Mouse (Mus musculus) embryonic facial prominence, embryonic 14.5 days (tissue): ENCODE data around the gene Tspan10. TPM values are rescaled to one million over a fixed set of nuclear protein-coding genes. Genes with fewer than 3 reads are reported as not detected.

ENCODE experiments used
- ATAC-seq: fragments of 200-750 bp; cut with Nextera tagmentation; 2 replicates; pipeline ENCODE4 v1.8.0; 2017; ENCODE audit warnings: low read depth, moderate number of reproducible peaks, moderate TSS enrichment
- DNase-seq: peaks from one replicate; pipeline ENCODE4 v3.0.0-alpha.2; 2015; ENCODE audit warnings: low spot score
- H3K27ac ChIP-seq: fragments of 300-500 bp; sonication (generic); replicated peaks from 2 replicates; pipeline ENCODE4 v1.5.1; 2014; ENCODE audit warnings: low read depth, mild to moderate bottlenecking, low read length, moderate library complexity
- H3K27me3 ChIP-seq: fragments of 300-500 bp; sonication (generic); replicated peaks from 2 replicates; pipeline ENCODE4 v1.6.1; 2014; ENCODE audit warnings: low read length; ENCODE audit not compliant: control insufficient read depth, insufficient read depth
- H3K36me3 ChIP-seq: fragments of 300-500 bp; sonication (generic); 2 replicates; pipeline ENCODE4 v1.6.1; 2014; ENCODE audit warnings: low read length, mixed read lengths; ENCODE audit not compliant: control insufficient read depth, insufficient read depth
- H3K4me1 ChIP-seq: fragments of 300-500 bp; sonication (generic); 2 replicates; pipeline ENCODE4 v1.6.1; 2014; ENCODE audit warnings: antibody characterized with exemption, low read length; ENCODE audit not compliant: control insufficient read depth, insufficient read depth
- H3K4me2 ChIP-seq: fragments of 300-500 bp; sonication (generic); 2 replicates; pipeline ENCODE4 v1.6.1; 2014; ENCODE audit warnings: low read depth, mild to moderate bottlenecking, low read length, moderate library complexity, mixed read lengths
- H3K4me3 ChIP-seq: fragments of 300-500 bp; sonication (generic); 2 replicates; pipeline ENCODE4 v1.5.1; 2014; ENCODE audit warnings: low read depth, mild to moderate bottlenecking, low read length
- H3K9ac ChIP-seq: fragments of 300-500 bp; sonication (generic); 2 replicates; pipeline ENCODE4 v1.6.1; 2014; ENCODE audit warnings: low read depth, mild to moderate bottlenecking, low read length, moderate library complexity, mixed read lengths
- H3K9me3 ChIP-seq: fragments of 300-500 bp; sonication (generic); 2 replicates; pipeline ENCODE4 v1.6.1; 2016; ENCODE audit warnings: low read length; ENCODE audit not compliant: control insufficient read depth
- WGBS: fragments of 180-500 bp; shearing (Covaris S2); extraction: QIAGEN DNeasy Blood & Tissue Kit; methylation state at CpG from one replicate; pipeline ENCODE4 v1.1.7; 2014; 5-methylcytosine and 5-hydroxymethylcytosine counted together
- polyA plus RNA-seq: library from polyadenylated mRNA; unstranded; fragments of >200 nt; fragmentation: Nextera tagmentation; extraction: Ambion mirVana; gene quantifications from 2 replicates; pipeline ENCODE4 v1.2.1, GENCODE M21; 2014

The Tspan10 gene
- polyA plus RNA-seq, 1 experiment from 2014 or later = 0.63 TPM

- H3K36me3 ChIP-seq = peaks cover 78% of the 10 kb centered on the region
- peak within 1 kb of the TSS; percentile 88 for H3K27ac ChIP-seq
- peak within 1 kb of the TSS; percentile 83 for H3K4me3 ChIP-seq
- DNase-seq (peak; percentile 98), ATAC-seq (peak; percentile 97)
- H3K4me1 ChIP-seq = peaks cover 8% of the 10 kb centered on the region
- no peaks in the 10 kb centered on the region for H3K9me3 ChIP-seq
- no peaks in the 10 kb centered on the region for H3K27me3 ChIP-seq
- H3K9ac ChIP-seq = peak within 1 kb of the TSS; percentile 83
- peak within 1 kb of the TSS; percentile 69 for H3K4me2 ChIP-seq
- WGBS = 0% methylated on average over 42 of the region's 60 CpGs
Measured at GRCm38 (mm10) chr11:120484265-120484981, 42.0 kb downstream of the Tspan10 start, which contains the start of gene Mrpl12. Gene Mrpl12 (plus strand): TSS chr11:120484613.

GRCm38 (mm10) chr11:120485251-120485650 is 42.8 kb downstream of the Tspan10 start:
- Histone ChIP-seq H3K9me3 (no peaks in the 10 kb centered on the region), H3K27ac (peak overlapping the region; percentile 88; the same call in 1 of the 2 replicates)
- WGBS = 8% methylated on average over 10 of the region's 10 CpGs

GRCm38 (mm10) chr11:120488516-120488915 is 46.1 kb downstream of the Tspan10 start:
- H3K4me3 ChIP-seq = no peak overlapping the region
- no peaks in the 10 kb centered on the region for H3K9me3 ChIP-seq
- H3K27me3 ChIP-seq = no peaks in the 10 kb centered on the region
- peaks cover 43% of the 10 kb centered on the region for H3K36me3 ChIP-seq
- no peak overlapping the region for H3K4me2 ChIP-seq
- H3K9ac ChIP-seq = no peak overlapping the region
- peaks cover 32% of the 10 kb centered on the region for H3K4me1 ChIP-seq
- 74% methylated on average over 4 of the region's 4 CpGs for WGBS
- no peak overlapping the region for H3K27ac ChIP-seq
- no peak for DNase-seq
- no peak for ATAC-seq

More at GRCm38 (mm10) chr11:120485251-120485650, 42.8 kb downstream of the Tspan10 start:
- Histone ChIP-seq H3K4me2 (peak overlapping the region; percentile 69), H3K4me3 (peak overlapping the region; percentile 83), H3K4me1 (peaks cover 12% of the 10 kb centered on the region), H3K36me3 (peaks cover 75% of the 10 kb centered on the region), H3K27me3 (no peaks in the 10 kb centered on the region), H3K9ac (peak overlapping the region; percentile 83)
- no peak for DNase-seq
- no peak for ATAC-seq

DNA sequence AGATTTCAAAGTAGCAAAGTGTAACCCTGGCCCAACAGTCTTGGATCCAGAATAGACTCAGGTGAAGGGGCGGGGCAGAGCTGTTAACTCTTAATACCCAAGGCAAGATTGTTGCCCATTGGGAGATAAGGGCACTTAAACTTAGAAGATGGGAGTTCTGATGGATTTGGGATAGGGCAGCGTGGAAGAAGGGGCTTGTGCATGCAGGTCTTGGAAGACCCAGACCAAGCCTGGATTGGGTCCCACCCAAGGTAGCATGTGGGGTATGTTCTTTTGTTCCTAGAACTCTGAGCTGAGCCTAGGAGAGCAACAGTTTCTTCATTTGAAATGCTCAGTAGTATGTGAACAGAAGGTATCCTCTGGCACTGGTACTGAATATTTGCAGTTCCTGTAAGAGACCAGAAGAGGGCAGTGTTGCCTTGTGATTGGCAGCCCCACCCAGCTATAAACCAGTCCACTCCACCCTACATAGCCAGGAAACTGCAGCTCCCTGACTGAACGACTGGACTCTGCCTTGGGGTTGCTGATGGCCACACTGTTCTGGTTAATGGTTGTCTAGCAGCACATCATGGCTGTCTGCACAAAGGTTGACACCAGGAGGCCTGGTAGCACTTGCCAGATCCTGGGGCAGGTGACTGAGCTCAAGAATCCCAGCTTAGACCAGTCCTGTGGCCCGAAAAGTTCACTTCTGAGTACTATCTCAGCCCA is 46.8 kb downstream of the Tspan10 start:
- Histone ChIP-seq H3K27me3 (no peaks in the 10 kb centered on the region), H3K4me2 (no peak overlapping the region), H3K4me3 (no peak overlapping the region), H3K27ac (no peak overlapping the region; the same call in 1 of the 2 replicates), H3K9me3 (no peaks in the 10 kb centered on the region), H3K36me3 (peaks cover 44% of the 10 kb centered on the region), H3K4me1 (peaks cover 32% of the 10 kb centered on the region), H3K9ac (peak overlapping the region; percentile 30; the same call in 1 of the 2 replicates)
- WGBS = 58% methylated on average over 4 of the region's 4 CpGs
- peak; percentile 16 for ATAC-seq
- peak; percentile 87 for DNase-seq

- peak overlapping the region; percentile 86; the same call in 1 of the 2 replicates for H3K9ac ChIP-seq
- peak overlapping the region; percentile 86; the same call in 1 of the 2 replicates for H3K27ac ChIP-seq
Measured at GRCm38 (mm10) chr11:120490291-120491046, 48.0 kb downstream of the Tspan10 start.

GRCm38 (mm10) chr11:120491317-120492023 is 49.0 kb downstream of the Tspan10 start, which contains the start of gene Slc25a10:
Gene Slc25a10 (plus strand): TSS chr11:120491840.
- H3K27me3 ChIP-seq = no peaks in the 10 kb centered on the region
- peaks cover 58% of the 10 kb centered on the region for H3K36me3 ChIP-seq
- peaks cover 28% of the 10 kb centered on the region for H3K4me1 ChIP-seq
- peak; percentile 96 for DNase-seq
- H3K4me2 ChIP-seq = peak within 1 kb of the TSS; percentile 86
- H3K9me3 ChIP-seq = no peaks in the 10 kb centered on the region
- H3K4me3 ChIP-seq = peak within 1 kb of the TSS; percentile 83
- WGBS = 2% methylated on average over 21 of the region's 35 CpGs
- H3K9ac ChIP-seq = peak within 1 kb of the TSS; percentile 86
- peak; percentile 88 for ATAC-seq
- H3K27ac ChIP-seq = peak within 1 kb of the TSS; percentile 86

More at GRCm38 (mm10) chr11:120490291-120491046, 48.0 kb downstream of the Tspan10 start:
- peaks cover 31% of the 10 kb centered on the region for H3K4me1 ChIP-seq
- peaks cover 56% of the 10 kb centered on the region for H3K36me3 ChIP-seq
- H3K9me3 ChIP-seq = no peaks in the 10 kb centered on the region
- whole genome bisulfite sequencing = 36% methylated on average over 4 of the region's 4 CpGs
- H3K4me3 ChIP-seq = peak overlapping the region; percentile 83
- no peak for DNase-seq
- H3K4me2 ChIP-seq = peak overlapping the region; percentile 86
- no peak for ATAC-seq
- H3K27me3 ChIP-seq = no peaks in the 10 kb centered on the region

- under 1% methylated on average over 21 of the region's 48 CpGs for WGBS
- Histone ChIP-seq H3K36me3 (peaks cover 57% of the 10 kb centered on the region), H3K4me3 (peak overlapping the region; percentile 83), H3K4me1 (peaks cover 28% of the 10 kb centered on the region), H3K27me3 (no peaks in the 10 kb centered on the region), H3K4me2 (peak overlapping the region; percentile 86), H3K9me3 (no peaks in the 10 kb centered on the region), H3K9ac (peak overlapping the region; percentile 86), H3K27ac (peak overlapping the region; percentile 86)
- peak; percentile 74 for DNase-seq
- ATAC-seq = peak; percentile 41
Measured at GRCm38 (mm10) chr11:120492024-120492877, 49.8 kb downstream of the Tspan10 start.
